Mouse (Mus musculus): ENCODE data around the gene Tesk1.

- TF ChIP-seq POLR2A (IDR thresholded peaks at IDR 0.05; ENCODE audit: extremely low read depth, insufficient read depth, low read length) (no peak), CTCF (IDR thresholded peaks at IDR 0.05; ENCODE audit: low read depth, low read length) (peak; percentile 74)
Observed at GRCm38 (mm10) chr4:43420305-43420704, 21.4 kb upstream of the Tesk1 start.

Measured in liver, adult 2 months (tissue).